Mouse (Mus musculus) cerebellum, adult 8-10 months (tissue): ENCODE measurements at regions not wholly inside any gene's neighbourhood (a gene's known extent, or its start where the extent isn't known, plus 50 kb on each side); places are given as distances from the start of the nearest gene placed in this dataset.

Experiments
- DNase-seq: peaks from one replicate; pipeline ENCODE4 v3.0.0; 2022

- DNase-seq, result no peak
These were observed 53.8 kb upstream of the Phc1 start for GRCm38 (mm10) chr6:122394160-122394559.

GRCm38 (mm10) chr6:122393231-122393881 lies 53.0 kb upstream of the Phc1 start:
- DNase-seq, result no peak

- DNase-seq, result peak; percentile 37
These were observed 51.6 kb upstream of the Phc1 start for GRCm38 (mm10) chr6:122391725-122392667.

GRCm38 (mm10) chr6:122391126-122391525 lies 50.8 kb upstream of the Phc1 start:
- DNase-seq, result no peak

- DNase-seq, result no peak
These were observed 50.4 kb upstream of the Phc1 start for GRCm38 (mm10) chr6:122390720-122391119.
